Mouse (Mus musculus) thymus, adult 2 months (tissue): Measurements from ENCODE around the gene Dmrt2.

Experiments
- CTCF ChIP-seq: fragments of 200-500 bp; IDR thresholded peaks from 2 replicates; pipeline ENCODE4 v1.5.1; 2012; ENCODE audit warnings: mild to moderate bottlenecking, control low read depth, low read length, moderate library complexity, borderline replicate concordance; ENCODE audit not compliant: control insufficient read depth, poor library complexity, insufficient read depth; ENCODE audit errors: extremely low read depth
- POLR2A ChIP-seq: fragments of 200-500 bp; IDR thresholded peaks from 2 replicates; pipeline ENCODE4 v1.6.1; 2012; ENCODE audit warnings: mild to moderate bottlenecking, low read length, control low read depth, moderate library complexity; ENCODE audit not compliant: control insufficient read depth, poor library complexity, insufficient read depth; ENCODE audit errors: extremely low read depth

DNA sequence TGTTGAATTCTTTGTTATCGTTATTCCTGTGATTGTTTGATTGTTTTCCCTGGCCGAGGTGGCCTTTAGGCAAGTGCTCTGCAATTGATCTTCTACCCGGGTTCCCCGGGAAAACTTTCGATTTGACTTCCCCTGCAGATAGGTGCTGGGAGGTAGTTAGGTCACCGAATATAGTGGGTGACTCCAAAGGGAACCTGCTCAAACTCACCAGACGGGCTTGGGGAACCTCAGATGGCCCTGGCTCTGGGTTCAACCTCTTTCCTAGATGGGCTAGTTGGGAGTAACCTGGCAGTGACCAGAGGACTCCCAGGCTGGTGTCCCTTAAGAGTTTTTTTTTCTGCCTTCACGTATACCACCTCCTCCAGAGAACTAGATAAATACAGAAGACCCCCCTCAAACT lies 2.5 kb downstream of the Dmrt2 start:
- TF ChIP-seq CTCF, result no peak
- TF ChIP-seq POLR2A, result no peak
